Mouse (Mus musculus) T-cell, adult 2 months (primary cell): ENCODE data around the gene Pef1.
A peak's percentile ranks its signal among the peaks of the same experiment; 100 is the strongest.

Source experiments
- DNase-seq: peaks from one replicate; pipeline ENCODE4 v3.0.0; 2022; ENCODE audit warnings: low spot score

Gene Pef1

GRCm38 (mm10) chr4:130102111-130102651 lies at the start of gene Pef1:
Gene Pef1, plus strand, starts transcription at chr4:130102558.
- DNase-seq, result no peak

GRCm38 (mm10) chr4:130053111-130053510 lies 49.2 kb upstream of the Pef1 start:
- DNase-seq, result no peak

- no peak for DNase-seq
Measured at GRCm38 (mm10) chr4:130054727-130055126, 47.6 kb upstream of the Pef1 start.

- no peak for DNase-seq
Measured at GRCm38 (mm10) chr4:130055160-130056010, 47.0 kb upstream of the Pef1 start.

- DNase-seq, result no peak
Measured at GRCm38 (mm10) chr4:130056011-130056322, 46.4 kb upstream of the Pef1 start.

GRCm38 (mm10) chr4:130056471-130056870 lies 45.9 kb upstream of the Pef1 start:
- no peak for DNase-seq

GRCm38 (mm10) chr4:130060937-130061336 lies 41.4 kb upstream of the Pef1 start:
- DNase-seq, result no peak

- DNase-seq, result no peak
Measured at GRCm38 (mm10) chr4:130063191-130063590, 39.2 kb upstream of the Pef1 start.

- DNase-seq, result peak; percentile 18
Measured at GRCm38 (mm10) chr4:130066816-130067215, 35.5 kb upstream of the Pef1 start.

- DNase-seq, result no peak
Measured at GRCm38 (mm10) chr4:130070523-130070922, 31.8 kb upstream of the Pef1 start.

- DNase-seq, result no peak
Measured at GRCm38 (mm10) chr4:130071758-130072157, 30.6 kb upstream of the Pef1 start.

GRCm38 (mm10) chr4:130073367-130073766 lies 29.0 kb upstream of the Pef1 start:
- no peak for DNase-seq

- no peak for DNase-seq
Measured at GRCm38 (mm10) chr4:130074761-130075515, 27.4 kb upstream of the Pef1 start.

GRCm38 (mm10) chr4:130076856-130077255 lies 25.5 kb upstream of the Pef1 start:
- no peak for DNase-seq

- DNase-seq, result no peak
Measured at GRCm38 (mm10) chr4:130078816-130079485, 23.4 kb upstream of the Pef1 start.

GRCm38 (mm10) chr4:130079521-130079920 lies 22.8 kb upstream of the Pef1 start:
- no peak for DNase-seq

GRCm38 (mm10) chr4:130081345-130082190 lies 20.8 kb upstream of the Pef1 start:
- no peak for DNase-seq

GRCm38 (mm10) chr4:130082211-130082610 lies 20.1 kb upstream of the Pef1 start:
- DNase-seq, result no peak

GRCm38 (mm10) chr4:130084331-130084945 lies 17.9 kb upstream of the Pef1 start:
- no peak for DNase-seq

GRCm38 (mm10) chr4:130085246-130085820 lies 17.0 kb upstream of the Pef1 start:
- no peak for DNase-seq

GRCm38 (mm10) chr4:130087293-130087692 lies 15.1 kb upstream of the Pef1 start:
- peak; percentile 78 for DNase-seq
